Mouse (Mus musculus) liver, embryonic 13.5 days (tissue): ENCODE measurements around the gene Cpm. TPM values are rescaled to one million over a fixed set of nuclear protein-coding genes. Genes with fewer than 3 reads are reported as not detected.
A peak's percentile ranks its signal among the peaks of the same experiment; 100 is the strongest.
"Not testable (repeated sequence)": the region's sequence is repeated elsewhere in the genome, so short reads cannot be mapped to it uniquely, and the experiment has no call there.

Experiments used
- ATAC-seq: fragments of 200-750 bp; cut with Nextera tagmentation; 2 replicates; pipeline ENCODE4 v1.8.0; 2017; ENCODE audit warnings: low read depth, mild to moderate bottlenecking, moderate number of reproducible peaks, moderate library complexity
- DNase-seq: peaks from one replicate; pipeline ENCODE4 v3.0.0; 2022
- H3K27ac ChIP-seq: fragments of 300-500 bp; sonication (generic); 2 replicates; pipeline ENCODE4 v1.5.1; 2015; ENCODE audit warnings: moderate library complexity, mild to moderate bottlenecking, inconsistent platforms
- H3K27me3 ChIP-seq: fragments of 300-500 bp; sonication (generic); 2 replicates; pipeline ENCODE4 v1.6.1; 2015; ENCODE audit warnings: mild to moderate bottlenecking, inconsistent platforms
- H3K36me3 ChIP-seq: fragments of 300-500 bp; sonication (generic); 2 replicates; pipeline ENCODE4 v1.6.1; 2015; ENCODE audit warnings: mild to moderate bottlenecking, inconsistent platforms
- H3K4me1 ChIP-seq: fragments of 300-500 bp; sonication (generic); replicated peaks from 2 replicates; pipeline ENCODE4 v1.6.1; 2015; ENCODE audit warnings: inconsistent platforms
- H3K4me2 ChIP-seq: fragments of 300-500 bp; sonication (generic); 2 replicates; pipeline ENCODE4 v1.6.1; 2015; ENCODE audit warnings: inconsistent platforms, mild to moderate bottlenecking, moderate library complexity
- H3K4me3 ChIP-seq: fragments of 300-500 bp; sonication (generic); replicated peaks from 2 replicates; pipeline ENCODE4 v1.5.1; 2015; ENCODE audit warnings: mild to moderate bottlenecking, inconsistent platforms
- H3K9ac ChIP-seq: fragments of 300-500 bp; sonication (generic); 2 replicates; pipeline ENCODE4 v1.6.1; 2015; ENCODE audit warnings: mild to moderate bottlenecking, inconsistent platforms
- H3K9me3 ChIP-seq: fragments of 300-500 bp; sonication (generic); replicated peaks from 2 replicates; pipeline ENCODE4 v1.6.1; 2016; ENCODE audit warnings: inconsistent platforms
- WGBS: fragments of 180-500 bp; shearing (Covaris S2); methylation state at CpG from one replicate; pipeline ENCODE4 v1.1.7; 2015; ENCODE audit not compliant: insufficient replicate concordance; 5-methylcytosine and 5-hydroxymethylcytosine counted together
- polyA plus RNA-seq: library from polyadenylated mRNA; unstranded; fragments of >200 nt; fragmentation: Nextera tagmentation; extraction: Ambion mirVana; gene quantifications from 2 replicates; pipeline ENCODE4 v1.2.1, GENCODE M21; 2015

Cpm gene
- polyA plus RNA-seq, 1 experiment from 2014 or later, result 19.3 TPM

GRCm38 (mm10) chr10:117731244-117732101 lies 102.2 kb downstream of the Cpm start:
- ATAC-seq (peak; percentile 54), DNase-seq (peak; percentile 53)

GRCm38 (mm10) chr10:117732184-117732583 lies 102.9 kb downstream of the Cpm start:
- H3K4me1 ChIP-seq, result peaks cover 34% of the 10 kb centered on the region
- H3K4me2 ChIP-seq, result peak overlapping the region; percentile 25
- no peaks in the 10 kb centered on the region for H3K27me3 ChIP-seq
- no peaks in the 10 kb centered on the region for H3K9me3 ChIP-seq
- H3K9ac ChIP-seq, result no peak overlapping the region
- ATAC-seq (peak; percentile 94), DNase-seq (peak; percentile 80)
- peak overlapping the region; percentile 67 for H3K27ac ChIP-seq
- H3K4me3 ChIP-seq, result no peak overlapping the region
- WGBS, result 19% methylated on average over 5 of the region's 5 CpGs
- no peaks in the 10 kb centered on the region for H3K36me3 ChIP-seq

More at GRCm38 (mm10) chr10:117731244-117732101, 102.2 kb downstream of the Cpm start:
- 31% methylated on average over 15 of the region's 15 CpGs for WGBS
- no peaks in the 10 kb centered on the region for H3K27me3 ChIP-seq
- H3K36me3 ChIP-seq, result no peaks in the 10 kb centered on the region
- H3K4me1 ChIP-seq, result peaks cover 32% of the 10 kb centered on the region
- peak overlapping the region; percentile 67 for H3K27ac ChIP-seq
- no peak overlapping the region for H3K9ac ChIP-seq
- H3K4me3 ChIP-seq, result no peak overlapping the region
- H3K4me2 ChIP-seq, result peak overlapping the region; percentile 37
- no peaks in the 10 kb centered on the region for H3K9me3 ChIP-seq

GRCm38 (mm10) chr10:117732962-117733592 lies 103.8 kb downstream of the Cpm start:
- peak overlapping the region; percentile 37; the same call in 1 of the 2 replicates for H3K9ac ChIP-seq
- no peak for DNase-seq
- 39% methylated on average over 14 of the region's 14 CpGs for WGBS
- H3K4me1 ChIP-seq, result peaks cover 36% of the 10 kb centered on the region
- no peak overlapping the region for H3K4me3 ChIP-seq
- H3K27me3 ChIP-seq, result no peaks in the 10 kb centered on the region
- peak overlapping the region; percentile 25 for H3K4me2 ChIP-seq
- ATAC-seq, result no peak
- 0 out of 2 replicates have a peak, but pooled peaks cover under 1% of the 10 kb centered on the region for H3K36me3 ChIP-seq
- peak overlapping the region; percentile 60 for H3K27ac ChIP-seq
- no peaks in the 10 kb centered on the region for H3K9me3 ChIP-seq

- H3K27me3 ChIP-seq, H3K4me2 ChIP-seq, H3K36me3 ChIP-seq, ATAC-seq, H3K4me3 ChIP-seq, H3K27ac ChIP-seq, H3K9me3 ChIP-seq, DNase-seq, H3K9ac ChIP-seq: not testable (repeated sequence)
- peaks cover 41% of the 10 kb centered on the region for H3K4me1 ChIP-seq
- WGBS, result 17% methylated on average over 8 of the region's 8 CpGs
Observed at GRCm38 (mm10) chr10:117733626-117734025, 104.3 kb downstream of the Cpm start.

- H3K4me2 ChIP-seq, ATAC-seq, DNase-seq, H3K27me3 ChIP-seq, H3K27ac ChIP-seq, H3K9me3 ChIP-seq, H3K36me3 ChIP-seq, H3K9ac ChIP-seq, H3K4me3 ChIP-seq: not testable (repeated sequence)
- peaks cover 46% of the 10 kb centered on the region for H3K4me1 ChIP-seq
- WGBS, result 57% methylated on average over 9 of the region's 10 CpGs
Observed at GRCm38 (mm10) chr10:117734104-117734852, 105.0 kb downstream of the Cpm start.

- not testable (repeated sequence) for H3K27ac ChIP-seq, H3K4me3 ChIP-seq, DNase-seq, H3K27me3 ChIP-seq, H3K9ac ChIP-seq, ATAC-seq, H3K9me3 ChIP-seq, H3K4me2 ChIP-seq
- Histone ChIP-seq H3K36me3 (peaks cover 13% of the 10 kb centered on the region; the same call in 1 of the 2 replicates), H3K4me1 (peaks cover 46% of the 10 kb centered on the region)
- whole genome bisulfite sequencing, result 86% methylated on average over 12 of the region's 12 CpGs
Observed at GRCm38 (mm10) chr10:117735396-117735795, 106.1 kb downstream of the Cpm start.

- Histone ChIP-seq H3K36me3 (peaks cover 13% of the 10 kb centered on the region; the same call in 1 of the 2 replicates), H3K9me3 (no peaks in the 10 kb centered on the region), H3K27me3 (no peaks in the 10 kb centered on the region), H3K4me3 (no peak overlapping the region), H3K9ac (no peak overlapping the region), H3K4me1 (peaks cover 35% of the 10 kb centered on the region), H3K4me2 (no peak overlapping the region), H3K27ac (no peak overlapping the region)
- 73% methylated on average over 5 of the region's 5 CpGs for WGBS
- ATAC-seq (no peak), DNase-seq (no peak)
Observed at GRCm38 (mm10) chr10:117736573-117736972, 107.3 kb downstream of the Cpm start.

Other genes with a start within 250 kb of the Cpm start
- gene Cpsf6, start 249.5 kb upstream of the Cpm start, polyA plus RNA-seq, result 69.2 and 87.2 TPM in 2 replicates
- 16.3 and 25.9 TPM in 2 replicates for gene Mdm2, start 81.3 kb downstream of the Cpm start, polyA plus RNA-seq
- gene Slc35e3, start 116.9 kb downstream of the Cpm start, polyA plus RNA-seq, result 2.7 and 3.2 TPM in 2 replicates
- 54.8 and 67.3 TPM in 2 replicates for gene Nup107, start 163.2 kb downstream of the Cpm start, polyA plus RNA-seq
- gene Rap1b, start 216.5 kb downstream of the Cpm start, polyA plus RNA-seq, result 132 and 152 TPM in 2 replicates